Mouse (Mus musculus) hindbrain, postnatal 0 days (tissue): ENCODE measurements at regions not wholly inside any gene's neighbourhood (a gene's known extent, or its start where the extent isn't known, plus 50 kb on each side); places are given as distances from the start of the nearest gene placed in this dataset.

Experiments used
- ATAC-seq: fragments of 200-750 bp; cut with Nextera tagmentation; 2 replicates; pipeline ENCODE4 v1.8.0; 2017; ENCODE audit warnings: mild to moderate bottlenecking, moderate TSS enrichment, moderate library complexity
- DNase-seq: peaks from one replicate; pipeline ENCODE4 v3.0.0-alpha.2; 2015; ENCODE audit warnings: low spot score
- H3K27ac ChIP-seq: fragments of 300-500 bp; sonication (generic); 2 replicates; pipeline ENCODE4 v1.5.1; 2014; ENCODE audit warnings: mild to moderate bottlenecking
- H3K27me3 ChIP-seq: fragments of 300-500 bp; sonication (generic); 2 replicates; pipeline ENCODE4 v1.6.1; 2014; ENCODE audit warnings: low read length, mixed read lengths; ENCODE audit not compliant: insufficient read depth
- H3K36me3 ChIP-seq: fragments of 300-500 bp; sonication (generic); 2 replicates; pipeline ENCODE4 v1.6.1; 2014; ENCODE audit warnings: low read length, mixed read lengths; ENCODE audit not compliant: insufficient read depth
- H3K4me1 ChIP-seq: fragments of 300-500 bp; sonication (generic); 2 replicates; pipeline ENCODE4 v1.6.1; 2014; ENCODE audit warnings: antibody characterized with exemption, low read length, mixed read lengths; ENCODE audit not compliant: insufficient read depth
- H3K4me2 ChIP-seq: fragments of 300-500 bp; sonication (generic); 2 replicates; pipeline ENCODE4 v1.6.1; 2014; ENCODE audit warnings: low read depth, mild to moderate bottlenecking, low read length, moderate library complexity, mixed read lengths
- H3K4me3 ChIP-seq: fragments of 300-500 bp; sonication (generic); 2 replicates; pipeline ENCODE4 v1.5.1; 2014; ENCODE audit warnings: low read length
- H3K9ac ChIP-seq: fragments of 300-500 bp; sonication (generic); replicated peaks from 2 replicates; pipeline ENCODE4 v1.6.1; 2014; ENCODE audit warnings: mild to moderate bottlenecking, low read length, moderate library complexity, mixed read lengths
- H3K9me3 ChIP-seq: fragments of 300-500 bp; sonication (generic); 2 replicates; pipeline ENCODE4 v1.6.1; 2016; ENCODE audit warnings: low read length, mixed read lengths
- CTCF ChIP-seq: IDR thresholded peaks from 2 replicates; pipeline ENCODE4 v1.5.1; 2016; ENCODE audit warnings: antibody characterized with exemption, control low read depth, low read depth
- WGBS: fragments of 180-500 bp; shearing (Covaris S2); extraction: QIAGEN DNeasy Blood & Tissue Kit; methylation state at CpG from one replicate; pipeline ENCODE4 v1.1.7; 2014; 5-methylcytosine and 5-hydroxymethylcytosine counted together

GRCm38 (mm10) chr3:154429666-154430065 is 99.2 kb upstream of the Lhx8 start:
- Histone ChIP-seq H3K36me3 (no peaks in the 10 kb centered on the region), H3K9me3 (no peaks in the 10 kb centered on the region), H3K27me3 (no peaks in the 10 kb centered on the region), H3K4me1 (no peaks in the 10 kb centered on the region), H3K4me3 (no peak overlapping the region), H3K9ac (no peak overlapping the region), H3K4me2 (no peak overlapping the region), H3K27ac (no peak overlapping the region)
- no peak for TF ChIP-seq CTCF
- 86% methylated on average over 6 of the region's 6 CpGs for WGBS
- ATAC-seq (no peak), DNase-seq (no peak)

GRCm38 (mm10) chr3:154424589-154424988 is 94.1 kb upstream of the Lhx8 start:
- Histone ChIP-seq H3K27me3 (no peaks in the 10 kb centered on the region), H3K4me1 (no peaks in the 10 kb centered on the region), H3K9ac (no peak overlapping the region), H3K4me2 (no peak overlapping the region), H3K4me3 (no peak overlapping the region), H3K9me3 (no peaks in the 10 kb centered on the region), H3K36me3 (no peaks in the 10 kb centered on the region), H3K27ac (no peak overlapping the region)
- 77% methylated on average over 5 of the region's 5 CpGs for WGBS
- ATAC-seq (no peak), DNase-seq (no peak)
- no peak for TF ChIP-seq CTCF

- DNase-seq (no peak), ATAC-seq (no peak)
- H3K9me3 ChIP-seq, result no peaks in the 10 kb centered on the region
- no peaks in the 10 kb centered on the region for H3K4me1 ChIP-seq
- no peak overlapping the region for H3K27ac ChIP-seq
- TF ChIP-seq CTCF, result no peak
- H3K4me3 ChIP-seq, result no peak overlapping the region
- H3K27me3 ChIP-seq, result no peaks in the 10 kb centered on the region
- WGBS, result 85% methylated on average over 7 of the region's 7 CpGs
- no peak overlapping the region for H3K9ac ChIP-seq
- no peaks in the 10 kb centered on the region for H3K36me3 ChIP-seq
- no peak overlapping the region for H3K4me2 ChIP-seq
Observed at GRCm38 (mm10) chr3:154421461-154421950, 91.0 kb upstream of the Lhx8 start.

- TF ChIP-seq CTCF, result no peak
- H3K36me3 ChIP-seq, result no peaks in the 10 kb centered on the region
- no peak overlapping the region for H3K4me2 ChIP-seq
- H3K27ac ChIP-seq, result no peak overlapping the region
- H3K9me3 ChIP-seq, result no peaks in the 10 kb centered on the region
- H3K27me3 ChIP-seq, result no peaks in the 10 kb centered on the region
- no peak overlapping the region for H3K4me3 ChIP-seq
- 68% methylated on average over 4 of the region's 4 CpGs for WGBS
- ATAC-seq (no peak), DNase-seq (no peak)
- no peaks in the 10 kb centered on the region for H3K4me1 ChIP-seq
- H3K9ac ChIP-seq, result no peak overlapping the region
Observed at GRCm38 (mm10) chr3:154418177-154418832, 87.8 kb upstream of the Lhx8 start.

- Histone ChIP-seq H3K27me3 (no peaks in the 10 kb centered on the region), H3K9ac (no peak overlapping the region), H3K36me3 (no peaks in the 10 kb centered on the region), H3K4me3 (no peak overlapping the region), H3K4me1 (no peaks in the 10 kb centered on the region), H3K27ac (no peak overlapping the region), H3K4me2 (no peak overlapping the region), H3K9me3 (no peaks in the 10 kb centered on the region)
- no peak for TF ChIP-seq CTCF
- WGBS, result 34% methylated on average over 3 of the region's 3 CpGs
- DNase-seq (no peak), ATAC-seq (no peak)
Observed at GRCm38 (mm10) chr3:154414358-154414757, 83.9 kb upstream of the Lhx8 start.

- Histone ChIP-seq H3K27ac (no peak overlapping the region), H3K4me1 (no peaks in the 10 kb centered on the region)
Observed at GRCm38 (mm10) chr3:154410292-154410691, 79.8 kb upstream of the Lhx8 start.

GRCm38 (mm10) chr3:154402081-154402480 is 71.6 kb upstream of the Lhx8 start:
- ATAC-seq (no peak), DNase-seq (no peak)
- H3K4me2 ChIP-seq, result no peak overlapping the region
- TF ChIP-seq CTCF, result no peak
- H3K27me3 ChIP-seq, result no peaks in the 10 kb centered on the region
- H3K9ac ChIP-seq, result no peak overlapping the region
- no peaks in the 10 kb centered on the region for H3K4me1 ChIP-seq
- no peaks in the 10 kb centered on the region for H3K9me3 ChIP-seq
- H3K27ac ChIP-seq, result no peak overlapping the region
- WGBS, result 65% methylated on average over 4 of the region's 4 CpGs
- no peaks in the 10 kb centered on the region for H3K36me3 ChIP-seq
- no peak overlapping the region for H3K4me3 ChIP-seq

More at GRCm38 (mm10) chr3:154410292-154410691, 79.8 kb upstream of the Lhx8 start:
- no peak overlapping the region for H3K4me2 ChIP-seq
- 97% methylated on average over 2 of the region's 2 CpGs for WGBS
- H3K9ac ChIP-seq, result no peak overlapping the region
- no peaks in the 10 kb centered on the region for H3K36me3 ChIP-seq
- H3K27me3 ChIP-seq, result no peaks in the 10 kb centered on the region
- no peaks in the 10 kb centered on the region for H3K9me3 ChIP-seq
- H3K4me3 ChIP-seq, result no peak overlapping the region
- ATAC-seq, result no peak
- TF ChIP-seq CTCF, result no peak
- DNase-seq, result no peak
